Mouse (Mus musculus) thymus, adult 2 months (tissue): Measurements from ENCODE around the gene Sdk2.

Experiments
- CTCF ChIP-seq: fragments of 200-500 bp; IDR thresholded peaks from 2 replicates; pipeline ENCODE4 v1.5.1; 2012; ENCODE audit warnings: mild to moderate bottlenecking, control low read depth, low read length, moderate library complexity, borderline replicate concordance; ENCODE audit not compliant: control insufficient read depth, poor library complexity, insufficient read depth; ENCODE audit errors: extremely low read depth
- POLR2A ChIP-seq: fragments of 200-500 bp; IDR thresholded peaks from 2 replicates; pipeline ENCODE4 v1.6.1; 2012; ENCODE audit warnings: mild to moderate bottlenecking, low read length, control low read depth, moderate library complexity; ENCODE audit not compliant: control insufficient read depth, poor library complexity, insufficient read depth; ENCODE audit errors: extremely low read depth

DNA sequence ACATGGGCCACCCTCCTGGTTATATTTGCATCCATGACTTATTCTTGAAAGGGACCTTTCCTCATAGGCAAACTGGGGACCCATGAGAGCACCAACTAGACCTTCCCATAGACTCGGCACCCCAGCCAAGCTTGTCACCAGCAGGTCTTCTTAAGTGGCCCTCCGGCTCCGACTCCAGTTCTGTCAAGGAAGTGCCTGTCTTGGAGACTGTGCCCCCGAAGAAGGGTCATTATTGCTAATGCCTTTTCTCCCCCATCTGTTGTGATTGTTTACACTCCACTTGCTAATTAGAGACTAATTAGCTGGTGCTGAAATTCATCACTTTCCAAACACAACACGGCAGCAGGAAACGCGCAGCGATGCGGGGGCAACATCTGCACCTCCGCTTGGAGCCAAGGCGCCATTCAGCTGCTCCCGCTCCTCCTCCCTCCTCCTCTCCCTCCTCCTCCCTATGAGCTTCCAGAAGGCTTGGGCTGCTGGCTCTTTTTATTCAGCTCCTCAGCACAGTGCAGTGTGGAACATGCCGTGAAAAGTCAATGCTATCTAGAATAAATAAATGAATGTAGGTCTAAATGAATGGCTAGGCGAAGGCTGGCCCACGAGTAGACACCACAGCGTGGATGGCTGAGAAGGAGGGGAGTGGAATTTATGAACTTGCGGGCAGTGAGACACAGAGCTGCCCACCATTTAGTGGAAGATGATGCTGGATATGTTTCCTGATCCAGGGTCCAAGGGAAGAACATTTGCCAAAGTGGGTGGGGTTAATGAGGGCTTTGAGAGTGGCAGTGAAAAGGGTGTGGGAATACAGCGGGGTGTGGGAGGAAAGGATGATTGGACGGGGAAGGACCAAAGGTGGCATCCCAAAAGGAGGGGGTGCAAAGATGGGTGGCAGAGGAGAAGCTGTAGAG lies 95.0 kb downstream of the Sdk2 start:
- TF ChIP-seq CTCF (no peak), POLR2A (no peak)
